In the genomic region with DNA sequence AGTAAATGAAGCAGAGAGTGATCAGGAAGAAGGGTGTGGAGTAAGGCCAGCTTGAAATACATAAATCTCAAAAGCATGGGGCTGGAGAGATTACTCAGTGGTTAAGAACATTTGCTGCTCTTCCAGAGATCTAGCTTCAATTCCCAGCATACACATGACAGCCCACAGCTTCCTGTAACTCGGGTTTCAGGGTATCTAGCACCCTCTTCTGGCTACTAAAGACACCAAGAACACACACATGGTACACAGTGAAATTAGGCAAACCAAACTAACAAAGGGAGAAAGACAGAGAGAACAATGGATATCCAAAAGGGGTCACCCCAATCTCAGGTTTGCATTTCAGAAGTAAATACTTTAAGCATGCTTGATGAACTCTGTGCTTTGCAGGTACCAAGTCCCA, we compare ENCODE assay signal across 27 mouse cellular contexts.
DNase-seq lines count a peak whose midpoint lies in the region; ATAC-seq and TF ChIP-seq lines count a peak whose summit lies in the region.
"Had no signal": no experiment of that assay in that cellular context is flagged by ENCODE, and none has a peak within 500 bp of the region (broad histone marks: within the 10 kb centered on the region; RNA-seq: fewer than 3 reads in every experiment).

No protein-coding gene starts in this region.

- ATAC-seq in Patski: no peak
- ATAC-seq: activated CD4-positive, CD25-positive, alpha-beta regulatory T cell, adult 4 months; CD4-positive, CD25-positive, alpha-beta regulatory T cell, adult 4 months; forebrain, embryonic 13.5 days; forebrain, embryonic 16.5 days; hindbrain, embryonic 16.5 days; intestine, embryonic 15.5 days had no signal

- in situ Hi-C loops in Patski (cut with MboI; ENCODE audit: low pct_unique_long_range_greater_than_20kb): no loop called here

- peak; percentile 26 for TF ChIP-seq CTCF in Patski (IDR thresholded peaks at IDR 0.05)

- POLR2A ChIA-PET in Patski (lab: Charles Lee): no interaction called here

- CTCF ChIA-PET in Patski (lab: Charles Lee): no interaction called here

- peaks cover 4% of the 10 kb centered on the region for H3K27me3 ChIP-seq in Patski
- H3K27me3 ChIP-seq: embryonic facial prominence, embryonic 13.5 days; forebrain, embryonic 13.5 days; heart, embryonic 13.5 days; hindbrain, embryonic 13.5 days; intestine, embryonic 15.5 days had no signal

- intact Hi-C loops in heart, postnatal 14 days (cut with DNase I): no loop called here
- intact Hi-C loops in left cerebral cortex, postnatal 14 days (cut with DNase I): no loop called here

- DNase-seq in heart, adult 11 months: peak; percentile 33
- no peak for DNase-seq in heart, postnatal 14 days
- peak; percentile 2 for DNase-seq in 416B (ENCODE audit: low read depth)
- DNase-seq in ES-CJ7 (ENCODE audit: low read depth, low spot score): peak; percentile 55
- no peak for DNase-seq in Patski (ENCODE audit: low read depth, low spot score)
- no peak for DNase-seq in left cerebral cortex, postnatal 14 days (ENCODE audit: low spot score in 2 of 2)
- no peak for DNase-seq in spleen, postnatal 4 days (ENCODE audit: low spot score in 2 of 2)
- DNase-seq in spleen, postnatal 10 days (ENCODE audit: low spot score in 2 of 2): no peak
- DNase-seq: adrenal gland, adult 8-10 months; adrenal gland, postnatal 25 days; cerebellum, adult 11-12 months; cerebellum, adult 8-10 months; cerebellum, postnatal 10 days; cerebellum, postnatal 36 days; embryo, embryonic 11 days; gastrocnemius, postnatal 10 days; heart, adult 2 months; kidney, adult 2 months had no signal

Comparison
In these comparisons a context has a peak if more than half of its experiments do, and no peak if none do; other contexts are left out.
1. DNase-seq: peak in heart, adult 11 months (single experiment), 416B (single experiment) and ES-CJ7 (single experiment); none in heart, postnatal 14 days (0 of 2), Patski (single experiment), left cerebral cortex, postnatal 14 days (0 of 2), spleen, postnatal 4 days (0 of 2) and spleen, postnatal 10 days (0 of 2).